In genomic region chr13:37821413-37821812, GRCm38 (mm10) we compare ENCODE assay signal across 11 mouse cellular contexts. TPM values are rescaled to one million over a fixed set of nuclear protein-coding genes. Genes with fewer than 3 reads are reported as not detected.
DNase-seq lines count a peak whose midpoint lies in the region; ATAC-seq and TF ChIP-seq lines count a peak whose summit lies in the region.
"Had no signal": no experiment of that assay in that cellular context is flagged by ENCODE, and none has a peak within 500 bp of the region (broad histone marks: within the 10 kb centered on the region; RNA-seq: fewer than 3 reads in every experiment).

No protein-coding gene starts in this region.

- TF ChIP-seq EP300 in heart, postnatal 0 days (IDR thresholded peaks at IDR 0.05; ENCODE audit: low read depth), result peak; percentile 71; the same call in 1 of the 2 replicates

- peak; percentile 59 for TF ChIP-seq CTCF in heart, postnatal 0 days (IDR thresholded peaks at IDR 0.05; ENCODE audit: low read depth)

- no peak for ATAC-seq in forebrain, embryonic 14.5 days
- ATAC-seq in forebrain, embryonic 11.5 days (replicated peaks; ENCODE audit: low FRiP score), result no peak
- ATAC-seq in lung, embryonic 16.5 days (ENCODE audit: low read depth), result peak; percentile 37
- peak; percentile 80 for ATAC-seq in heart, postnatal 0 days (ENCODE audit: insufficient read depth, low read depth)
- ATAC-seq in stomach, embryonic 16.5 days (ENCODE audit: insufficient read depth, low FRiP score), result peak; percentile 22; the same call in 1 of the 2 replicates
- no peak for ATAC-seq in megakaryocyte, adult 5-6 weeks (ENCODE audit: poor library complexity, severe bottlenecking)
- ATAC-seq: Patski had no signal

- H3K36me3 ChIP-seq in forebrain, embryonic 14.5 days (ENCODE audit: control insufficient read depth, insufficient read depth, low read length), result no peaks in the 10 kb centered on the region
- no peaks in the 10 kb centered on the region for H3K36me3 ChIP-seq in forebrain, embryonic 11.5 days (ENCODE audit: control insufficient read depth, insufficient read depth, low read length)
- H3K36me3 ChIP-seq in lung, embryonic 16.5 days (ENCODE audit: control insufficient read depth, insufficient read depth, low read length), result no peaks in the 10 kb centered on the region
- H3K36me3 ChIP-seq in heart, postnatal 0 days (replicated peaks; ENCODE audit: control insufficient read depth, insufficient read depth, low read length), result no peaks in the 10 kb centered on the region
- H3K36me3 ChIP-seq in stomach, embryonic 16.5 days (ENCODE audit: control insufficient read depth, insufficient read depth, low read length), result no peaks in the 10 kb centered on the region

- no peaks in the 10 kb centered on the region for H3K9me3 ChIP-seq in forebrain, embryonic 14.5 days (replicated peaks; ENCODE audit: control insufficient read depth, low read length)
- H3K9me3 ChIP-seq in forebrain, embryonic 11.5 days (ENCODE audit: control insufficient read depth, low read length), result no peaks in the 10 kb centered on the region
- no peaks in the 10 kb centered on the region for H3K9me3 ChIP-seq in lung, embryonic 16.5 days (ENCODE audit: control insufficient read depth, low read length)
- no peaks in the 10 kb centered on the region for H3K9me3 ChIP-seq in heart, postnatal 0 days (replicated peaks; ENCODE audit: control insufficient read depth, low read length)
- no peaks in the 10 kb centered on the region for H3K9me3 ChIP-seq in stomach, embryonic 16.5 days (replicated peaks; ENCODE audit: control insufficient read depth, low read length)

- H3K4me3 ChIP-seq in forebrain, embryonic 14.5 days (ENCODE audit: low read depth, low read length), result no peak overlapping the region
- H3K4me3 ChIP-seq in forebrain, embryonic 11.5 days (ENCODE audit: low read depth, low read length), result no peak overlapping the region
- H3K4me3 ChIP-seq in lung, embryonic 16.5 days (ENCODE audit: low read length), result no peak overlapping the region
- no peak overlapping the region for H3K4me3 ChIP-seq in heart, postnatal 0 days (ENCODE audit: low read depth, low read length)
- H3K4me3 ChIP-seq in stomach, embryonic 16.5 days (replicated peaks; ENCODE audit: low read length), result no peak overlapping the region

- peaks cover 9% of the 10 kb centered on the region; the same call in 1 of the 2 replicates for H3K27me3 ChIP-seq in forebrain, embryonic 14.5 days (replicated peaks; ENCODE audit: control insufficient read depth, insufficient read depth, low read length)
- H3K27me3 ChIP-seq in forebrain, embryonic 11.5 days (ENCODE audit: control insufficient read depth, insufficient read depth, low read length), result peaks cover 9% of the 10 kb centered on the region
- no peaks in the 10 kb centered on the region for H3K27me3 ChIP-seq in lung, embryonic 16.5 days (ENCODE audit: control insufficient read depth, insufficient read depth, low read depth, low read length)
- H3K27me3 ChIP-seq in heart, postnatal 0 days (ENCODE audit: control insufficient read depth, insufficient read depth, low read length), result no peaks in the 10 kb centered on the region
- no peaks in the 10 kb centered on the region for H3K27me3 ChIP-seq in stomach, embryonic 16.5 days (ENCODE audit: control insufficient read depth, insufficient read depth, low read length)
- H3K27me3 ChIP-seq: Patski had no signal

- no peak overlapping the region for H3K4me2 ChIP-seq in forebrain, embryonic 14.5 days (ENCODE audit: low read length)
- H3K4me2 ChIP-seq in forebrain, embryonic 11.5 days (ENCODE audit: low read depth, low read length, severe bottlenecking), result no peak overlapping the region
- no peak overlapping the region for H3K4me2 ChIP-seq in lung, embryonic 16.5 days (ENCODE audit: low read depth, low read length)
- no peak overlapping the region for H3K4me2 ChIP-seq in heart, postnatal 0 days (ENCODE audit: low read depth, low read length)
- no peak overlapping the region for H3K4me2 ChIP-seq in stomach, embryonic 16.5 days (ENCODE audit: low read depth, low read length)

- peak; percentile 51 for DNase-seq in forebrain, embryonic 14.5 days (ENCODE audit: low spot score)
- no peak for DNase-seq in forebrain, embryonic 11.5 days (ENCODE audit: low spot score)
- DNase-seq in lung, postnatal 14 days, result no peak
- DNase-seq in heart, postnatal 0 days (ENCODE audit: low spot score), result peak; percentile 90
- no peak for DNase-seq in cerebellum, adult 8-10 months
- DNase-seq: cerebellum, adult 2 months; lung, adult 18-20 months had no signal

- no peak overlapping the region for H3K9ac ChIP-seq in forebrain, embryonic 14.5 days (ENCODE audit: low read length)
- no peak overlapping the region for H3K9ac ChIP-seq in forebrain, embryonic 11.5 days (ENCODE audit: low read length)
- H3K9ac ChIP-seq in lung, embryonic 16.5 days (ENCODE audit: low read length), result no peak overlapping the region
- no peak overlapping the region for H3K9ac ChIP-seq in heart, postnatal 0 days (replicated peaks; ENCODE audit: low read depth, low read length)
- H3K9ac ChIP-seq in stomach, embryonic 16.5 days (ENCODE audit: low read length), result no peak overlapping the region

- H3K4me1 ChIP-seq in forebrain, embryonic 14.5 days (ENCODE audit: control insufficient read depth, insufficient read depth, low read length), result no peaks in the 10 kb centered on the region; the same call in 1 of the 2 replicates
- peaks cover 5% of the 10 kb centered on the region; the same call in 1 of the 2 replicates for H3K4me1 ChIP-seq in forebrain, embryonic 11.5 days (replicated peaks; ENCODE audit: control insufficient read depth, insufficient read depth, low read length)
- peaks cover 12% of the 10 kb centered on the region for H3K4me1 ChIP-seq in lung, embryonic 16.5 days (replicated peaks; ENCODE audit: control insufficient read depth, insufficient read depth, low read length)
- peaks cover 21% of the 10 kb centered on the region for H3K4me1 ChIP-seq in heart, postnatal 0 days (ENCODE audit: control insufficient read depth, insufficient read depth)
- H3K4me1 ChIP-seq in stomach, embryonic 16.5 days (ENCODE audit: control insufficient read depth, insufficient read depth, low read length), result peaks cover 12% of the 10 kb centered on the region

- no peak overlapping the region for H3K27ac ChIP-seq in forebrain, embryonic 14.5 days (ENCODE audit: low read depth, low read length)
- no peak overlapping the region for H3K27ac ChIP-seq in forebrain, embryonic 11.5 days (ENCODE audit: low read depth, low read length)
- no peak overlapping the region for H3K27ac ChIP-seq in lung, embryonic 16.5 days (ENCODE audit: low read length)
- peak overlapping the region; percentile 66 for H3K27ac ChIP-seq in heart, postnatal 0 days (ENCODE audit: low read depth)
- no peak overlapping the region for H3K27ac ChIP-seq in stomach, embryonic 16.5 days (ENCODE audit: low read length)

- WGBS in forebrain, embryonic 14.5 days, result 33% methylated on average over 4 of the region's 4 CpGs
- WGBS in forebrain, embryonic 11.5 days, result 68% methylated on average over 4 of the region's 4 CpGs
- WGBS in lung, embryonic 16.5 days, result 20% methylated on average over 4 of the region's 4 CpGs
- 9% methylated on average over 4 of the region's 4 CpGs for WGBS in heart, postnatal 0 days
- WGBS in stomach, embryonic 16.5 days, result 11% methylated on average over 4 of the region's 4 CpGs

RNA-seq across cellular contexts. Expression of gene Rreb1, which starts 43.2 kb away (rescaled TPM):
- 1.4 and 1.5 TPM in 2 replicates for polyA plus RNA-seq in forebrain, embryonic 14.5 days (2014; fragmentation: Nextera tagmentation; extraction: Ambion mirVana)
- 6.3 and 7.7 TPM in 2 replicates for polyA plus RNA-seq in forebrain, embryonic 11.5 days (2014; fragmentation: Nextera tagmentation; extraction: Ambion mirVana)
- 17.3 and 20.6 TPM in 2 replicates for polyA plus RNA-seq in lung, embryonic 16.5 days (2015; fragmentation: Nextera tagmentation; extraction: Ambion mirVana)
- 18.2 and 21.2 TPM in 2 replicates for total RNA-seq in heart, postnatal 0 days (2014; rRNA removed; ENCODE audit: low replicate concordance)
- 6.7 and 8.7 TPM in 2 replicates for polyA plus RNA-seq in heart, postnatal 0 days (2015; fragmentation: Nextera tagmentation; extraction: Ambion mirVana)
- 13.5 and 14.1 TPM in 2 replicates for polyA plus RNA-seq in stomach, embryonic 16.5 days (2015; fragmentation: Nextera tagmentation; extraction: Ambion mirVana)
- 27.0 and 33.7 TPM in 2 replicates for total RNA-seq in megakaryocyte, adult 5-6 weeks (2015)
- total RNA-seq in megakaryocyte, adult 5-6 weeks (2017), result 10.0 and 12.7 TPM in 2 replicates

Comparison
In these comparisons a context has a peak if more than half of its experiments do, and no peak if none do; other contexts are left out.
1. DNase-seq: peak in forebrain, embryonic 14.5 days (single experiment) and heart, postnatal 0 days (single experiment); none in forebrain, embryonic 11.5 days (single experiment), lung, postnatal 14 days (single experiment) and cerebellum, adult 8-10 months (single experiment).
2. ATAC-seq: peak in lung, embryonic 16.5 days (single experiment), heart, postnatal 0 days (single experiment) and stomach, embryonic 16.5 days (single experiment); none in forebrain, embryonic 14.5 days (single experiment), forebrain, embryonic 11.5 days (single experiment) and megakaryocyte, adult 5-6 weeks (single experiment).